Mouse (Mus musculus): ENCODE results near the gene Gpn2. TPM values are rescaled to one million over a fixed set of nuclear protein-coding genes. Genes with fewer than 3 reads are reported as not detected.

Gene Gpn2
- polyA plus RNA-seq, 1 experiment from 2014 or later: 25.9 TPM

DNA sequence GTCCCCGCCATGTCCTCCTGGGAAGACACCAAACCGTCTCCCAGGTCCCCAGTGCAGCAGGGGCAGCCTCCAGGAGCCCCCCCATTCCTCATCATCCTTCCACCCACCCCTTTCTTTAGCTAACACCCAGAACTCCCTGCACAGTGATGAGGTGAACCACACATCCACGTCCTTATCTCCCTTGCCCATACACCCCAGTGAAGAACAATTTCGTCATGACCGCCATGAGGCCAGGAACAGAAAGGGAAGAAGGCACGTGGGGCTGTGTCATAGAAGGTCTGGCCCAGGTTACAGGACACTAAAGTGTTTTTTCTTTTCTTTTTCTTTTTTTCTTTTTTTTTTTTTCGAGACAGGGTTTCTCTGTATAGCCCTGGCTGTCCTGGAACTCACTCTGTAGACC, 40.7 kb downstream of the Gpn2 start:
- H3K4me3 ChIP-seq (ENCODE audit: low read depth, low read length): no peak overlapping the region
- ATAC-seq (ENCODE audit: low FRiP score): no peak
- H3K9ac ChIP-seq (ENCODE audit: low read depth, low read length): no peak overlapping the region
- H3K9me3 ChIP-seq (ENCODE audit: control insufficient read depth, low read length): no peaks in the 10 kb centered on the region
- H3K27me3 ChIP-seq (ENCODE audit: control insufficient read depth, insufficient read depth, low read length): no peaks in the 10 kb centered on the region
- H3K4me2 ChIP-seq (replicated peaks; ENCODE audit: low read depth, low read length): no peak overlapping the region
- H3K4me1 ChIP-seq (replicated peaks; ENCODE audit: control insufficient read depth, insufficient read depth, low read length): no peaks in the 10 kb centered on the region
- DNase-seq (ENCODE audit: low spot score): no peak
- 89% methylated on average over 7 of the region's 7 CpGs for WGBS
- no peak overlapping the region for H3K27ac ChIP-seq (ENCODE audit: low read depth, low read length)
- no peaks in the 10 kb centered on the region for H3K36me3 ChIP-seq (ENCODE audit: control insufficient read depth, insufficient read depth, low read length)

DNA sequence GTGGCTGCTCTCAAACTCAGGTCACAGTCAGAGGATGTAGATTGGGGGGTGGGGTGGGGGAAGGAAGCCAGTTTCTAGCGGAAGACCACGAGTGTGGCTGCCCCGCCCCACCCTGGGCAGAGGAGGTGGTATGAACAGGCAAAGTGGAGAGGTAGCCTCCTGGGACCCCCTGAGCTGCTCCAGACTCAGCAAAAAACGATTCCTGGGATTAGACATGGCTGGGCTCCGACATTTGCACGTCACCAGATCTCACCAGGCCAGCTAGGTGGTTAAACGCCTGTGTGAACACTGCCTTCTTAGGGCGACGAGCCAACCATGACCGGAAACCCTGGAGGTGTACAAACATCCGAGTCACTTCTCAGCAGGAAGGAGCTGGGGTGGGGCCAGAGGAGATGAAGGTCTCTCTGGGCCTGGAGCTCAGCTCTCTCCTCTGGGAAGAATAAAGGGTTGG, 41.5 kb downstream of the Gpn2 start:
- Histone ChIP-seq H3K4me3 (ENCODE audit: low read depth, low read length) (no peak overlapping the region), H3K9ac (ENCODE audit: low read depth, low read length) (no peak overlapping the region), H3K27ac (ENCODE audit: low read depth, low read length) (no peak overlapping the region), H3K27me3 (ENCODE audit: control insufficient read depth, insufficient read depth, low read length) (no peaks in the 10 kb centered on the region), H3K36me3 (ENCODE audit: control insufficient read depth, insufficient read depth, low read length) (no peaks in the 10 kb centered on the region), H3K4me2 (replicated peaks; ENCODE audit: low read depth, low read length) (no peak overlapping the region), H3K9me3 (ENCODE audit: control insufficient read depth, low read length) (no peaks in the 10 kb centered on the region), H3K4me1 (replicated peaks; ENCODE audit: control insufficient read depth, insufficient read depth, low read length) (no peaks in the 10 kb centered on the region)
- DNase-seq (ENCODE audit: low spot score) (no peak), ATAC-seq (ENCODE audit: low FRiP score) (no peak)
- 59% methylated on average over 11 of the region's 11 CpGs for whole genome bisulfite sequencing

GRCm38 (mm10) chr4:133626221-133626620, 42.1 kb downstream of the Gpn2 start:
- ATAC-seq (ENCODE audit: low FRiP score) (no peak), DNase-seq (ENCODE audit: low spot score) (no peak)
- H3K27me3 ChIP-seq (ENCODE audit: control insufficient read depth, insufficient read depth, low read length): no peaks in the 10 kb centered on the region
- H3K27ac ChIP-seq (ENCODE audit: low read depth, low read length): no peak overlapping the region
- no peaks in the 10 kb centered on the region for H3K4me1 ChIP-seq (replicated peaks; ENCODE audit: control insufficient read depth, insufficient read depth, low read length)
- H3K4me2 ChIP-seq (replicated peaks; ENCODE audit: low read depth, low read length): no peak overlapping the region
- no peaks in the 10 kb centered on the region for H3K36me3 ChIP-seq (ENCODE audit: control insufficient read depth, insufficient read depth, low read length)
- no peaks in the 10 kb centered on the region for H3K9me3 ChIP-seq (ENCODE audit: control insufficient read depth, low read length)
- H3K4me3 ChIP-seq (ENCODE audit: low read depth, low read length): no peak overlapping the region
- no peak overlapping the region for H3K9ac ChIP-seq (ENCODE audit: low read depth, low read length)
- WGBS: 29% methylated on average over 5 of the region's 5 CpGs

DNA sequence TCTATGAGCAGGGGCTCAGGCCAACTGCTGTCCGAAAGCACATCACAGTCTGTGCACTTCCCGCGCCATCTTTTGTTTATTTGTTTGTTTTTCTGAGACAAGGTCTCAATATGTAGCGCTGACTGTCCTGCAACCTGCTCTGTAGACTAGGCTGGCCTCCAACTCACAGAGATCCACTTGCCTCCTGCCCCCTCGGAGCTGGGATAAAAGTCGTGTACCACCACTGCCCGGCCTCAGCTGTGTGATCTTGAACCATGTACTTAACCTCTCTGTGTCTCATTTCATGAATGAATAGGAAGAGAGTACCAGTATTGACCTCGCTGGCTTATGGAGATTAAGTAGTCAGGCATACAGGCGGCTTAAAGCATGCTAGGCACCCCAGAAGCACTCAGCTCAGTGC, 42.5 kb downstream of the Gpn2 start:
- Histone ChIP-seq H3K4me3 (ENCODE audit: low read depth, low read length) (no peak overlapping the region), H3K4me2 (replicated peaks; ENCODE audit: low read depth, low read length) (no peak overlapping the region), H3K27ac (ENCODE audit: low read depth, low read length) (no peak overlapping the region), H3K9ac (ENCODE audit: low read depth, low read length) (no peak overlapping the region), H3K4me1 (replicated peaks; ENCODE audit: control insufficient read depth, insufficient read depth, low read length) (0 out of 2 replicates have a peak, but pooled peaks cover 2% of the 10 kb centered on the region), H3K9me3 (ENCODE audit: control insufficient read depth, low read length) (no peaks in the 10 kb centered on the region), H3K27me3 (ENCODE audit: control insufficient read depth, insufficient read depth, low read length) (no peaks in the 10 kb centered on the region), H3K36me3 (ENCODE audit: control insufficient read depth, insufficient read depth, low read length) (no peaks in the 10 kb centered on the region)
- ATAC-seq (ENCODE audit: low FRiP score): no peak
- no peak for DNase-seq (ENCODE audit: low spot score)
- 86% methylated on average over 9 of the region's 9 CpGs for WGBS

DNA sequence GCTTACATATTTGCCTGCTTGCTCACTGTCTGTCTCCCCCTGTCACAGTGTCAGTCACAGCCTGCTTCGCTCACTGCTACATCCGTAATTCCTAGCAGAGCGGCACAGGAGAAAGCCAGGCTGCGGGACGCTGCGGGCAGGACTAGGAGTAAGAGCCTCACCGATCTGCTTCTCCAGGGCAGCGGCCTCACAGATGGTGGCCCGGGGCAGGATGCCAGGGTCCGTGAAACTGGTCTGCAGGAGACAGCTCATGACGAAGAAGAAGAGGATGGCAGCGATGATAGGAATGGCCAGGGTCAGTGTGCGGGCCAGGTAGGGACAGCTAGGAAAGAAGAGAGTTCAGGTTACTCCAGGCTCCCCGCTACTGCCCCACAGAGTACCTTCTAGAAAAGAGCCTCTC, 42.9 kb downstream of the Gpn2 start:
- ATAC-seq (ENCODE audit: low FRiP score): no peak
- Histone ChIP-seq H3K4me1 (replicated peaks; ENCODE audit: control insufficient read depth, insufficient read depth, low read length) (peaks cover 4% of the 10 kb centered on the region; the same call in 1 of the 2 replicates), H3K27ac (ENCODE audit: low read depth, low read length) (no peak overlapping the region), H3K4me3 (ENCODE audit: low read depth, low read length) (no peak overlapping the region), H3K36me3 (ENCODE audit: control insufficient read depth, insufficient read depth, low read length) (no peaks in the 10 kb centered on the region), H3K9me3 (ENCODE audit: control insufficient read depth, low read length) (no peaks in the 10 kb centered on the region), H3K27me3 (ENCODE audit: control insufficient read depth, insufficient read depth, low read length) (no peaks in the 10 kb centered on the region), H3K9ac (ENCODE audit: low read depth, low read length) (no peak overlapping the region), H3K4me2 (replicated peaks; ENCODE audit: low read depth, low read length) (no peak overlapping the region)
- WGBS: 94% methylated on average over 14 of the region's 14 CpGs
- no peak for DNase-seq (ENCODE audit: low spot score)

DNA sequence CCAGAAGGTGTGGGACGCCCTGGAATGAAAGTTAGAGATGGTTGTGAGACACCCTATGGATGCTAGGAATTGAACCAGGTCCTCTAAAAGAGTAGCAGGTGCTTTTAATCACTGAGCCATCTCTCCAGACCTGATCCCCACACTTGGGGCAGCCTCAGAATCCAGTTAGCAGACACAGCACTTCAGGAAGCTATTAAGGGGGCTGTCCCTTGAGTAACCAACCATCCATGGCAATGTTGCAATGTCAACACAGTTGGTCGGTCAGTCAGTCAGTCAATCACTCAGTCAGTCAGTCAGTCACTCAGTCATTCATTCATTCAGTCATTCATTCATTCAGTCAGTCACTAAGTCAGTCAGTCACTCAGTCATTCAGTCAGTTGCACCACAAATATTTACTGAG, 44.4 kb downstream of the Gpn2 start:
- no peaks in the 10 kb centered on the region for H3K27me3 ChIP-seq (ENCODE audit: control insufficient read depth, insufficient read depth, low read length)
- H3K9me3 ChIP-seq (ENCODE audit: control insufficient read depth, low read length): no peaks in the 10 kb centered on the region
- DNase-seq (ENCODE audit: low spot score): no peak
- 81% methylated on average over 2 of the region's 2 CpGs for WGBS
- peaks cover 9% of the 10 kb centered on the region; the same call in 1 of the 2 replicates for H3K4me1 ChIP-seq (replicated peaks; ENCODE audit: control insufficient read depth, insufficient read depth, low read length)
- no peak overlapping the region for H3K27ac ChIP-seq (ENCODE audit: low read depth, low read length)
- no peak for ATAC-seq (ENCODE audit: low FRiP score)
- H3K36me3 ChIP-seq (ENCODE audit: control insufficient read depth, insufficient read depth, low read length): no peaks in the 10 kb centered on the region
- H3K9ac ChIP-seq (ENCODE audit: low read depth, low read length): no peak overlapping the region
- H3K4me2 ChIP-seq (replicated peaks; ENCODE audit: low read depth, low read length): no peak overlapping the region
- H3K4me3 ChIP-seq (ENCODE audit: low read depth, low read length): no peak overlapping the region

GRCm38 (mm10) chr4:133629191-133629590, 45.0 kb downstream of the Gpn2 start:
- no peaks in the 10 kb centered on the region for H3K36me3 ChIP-seq (ENCODE audit: control insufficient read depth, insufficient read depth, low read length)
- 90% methylated on average over 7 of the region's 7 CpGs for WGBS
- DNase-seq (ENCODE audit: low spot score) (no peak), ATAC-seq (ENCODE audit: low FRiP score) (no peak)
- H3K27me3 ChIP-seq (ENCODE audit: control insufficient read depth, insufficient read depth, low read length): no peaks in the 10 kb centered on the region
- H3K4me2 ChIP-seq (replicated peaks; ENCODE audit: low read depth, low read length): no peak overlapping the region
- no peak overlapping the region for H3K27ac ChIP-seq (ENCODE audit: low read depth, low read length)
- H3K9me3 ChIP-seq (ENCODE audit: control insufficient read depth, low read length): no peaks in the 10 kb centered on the region
- no peak overlapping the region for H3K9ac ChIP-seq (ENCODE audit: low read depth, low read length)
- H3K4me3 ChIP-seq (ENCODE audit: low read depth, low read length): no peak overlapping the region
- H3K4me1 ChIP-seq (replicated peaks; ENCODE audit: control insufficient read depth, insufficient read depth, low read length): peaks cover 9% of the 10 kb centered on the region; the same call in 1 of the 2 replicates

DNA sequence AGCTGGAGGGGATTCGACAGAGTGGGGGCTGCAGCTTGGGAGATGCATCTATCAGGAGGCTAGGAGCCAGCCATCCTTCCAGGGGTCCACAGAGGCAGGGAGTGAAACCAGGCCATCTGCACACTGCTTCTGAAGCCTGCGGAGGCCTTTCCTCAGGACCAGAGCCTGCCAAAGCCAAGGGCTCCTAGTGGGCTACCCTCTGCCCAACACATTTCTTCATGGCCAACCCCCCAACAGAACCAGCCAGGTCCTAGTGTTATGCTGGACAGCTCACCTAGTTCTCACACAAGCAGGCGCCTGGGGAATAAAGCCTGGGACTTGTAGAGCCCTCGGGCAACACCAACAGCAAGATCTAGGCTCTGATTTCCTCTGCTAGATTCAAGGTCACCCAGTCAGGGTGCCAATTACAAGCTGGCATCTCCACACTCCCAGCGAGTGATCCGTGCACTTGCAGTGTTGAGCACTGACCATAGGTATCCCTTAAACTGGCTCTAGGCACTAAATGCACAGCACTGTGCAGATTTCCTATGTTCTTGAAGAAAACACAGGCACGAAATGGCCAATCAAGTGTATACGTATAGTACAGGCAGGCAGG, 46.3 kb downstream of the Gpn2 start:
- no peak for ATAC-seq (ENCODE audit: low FRiP score)
- Histone ChIP-seq H3K27me3 (ENCODE audit: control insufficient read depth, insufficient read depth, low read length) (no peaks in the 10 kb centered on the region), H3K4me1 (replicated peaks; ENCODE audit: control insufficient read depth, insufficient read depth, low read length) (peaks cover 9% of the 10 kb centered on the region; the same call in 1 of the 2 replicates), H3K4me3 (ENCODE audit: low read depth, low read length) (no peak overlapping the region), H3K4me2 (replicated peaks; ENCODE audit: low read depth, low read length) (no peak overlapping the region), H3K9me3 (ENCODE audit: control insufficient read depth, low read length) (no peaks in the 10 kb centered on the region), H3K27ac (ENCODE audit: low read depth, low read length) (no peak overlapping the region), H3K9ac (ENCODE audit: low read depth, low read length) (no peak overlapping the region), H3K36me3 (ENCODE audit: control insufficient read depth, insufficient read depth, low read length) (no peaks in the 10 kb centered on the region)
- DNase-seq (ENCODE audit: low spot score): no peak
- 94% methylated on average over 8 of the region's 8 CpGs for WGBS

- no peak for ATAC-seq (ENCODE audit: low FRiP score)
- H3K36me3 ChIP-seq (ENCODE audit: control insufficient read depth, insufficient read depth, low read length): no peaks in the 10 kb centered on the region
- H3K27ac ChIP-seq (ENCODE audit: low read depth, low read length): no peak overlapping the region
- WGBS: 85% methylated on average over 14 of the region's 14 CpGs
- H3K27me3 ChIP-seq (ENCODE audit: control insufficient read depth, insufficient read depth, low read length): no peaks in the 10 kb centered on the region
- no peaks in the 10 kb centered on the region for H3K9me3 ChIP-seq (ENCODE audit: control insufficient read depth, low read length)
- no peak overlapping the region for H3K9ac ChIP-seq (ENCODE audit: low read depth, low read length)
- H3K4me1 ChIP-seq (replicated peaks; ENCODE audit: control insufficient read depth, insufficient read depth, low read length): peaks cover 9% of the 10 kb centered on the region; the same call in 1 of the 2 replicates
- H3K4me2 ChIP-seq (replicated peaks; ENCODE audit: low read depth, low read length): no peak overlapping the region
- no peak for DNase-seq (ENCODE audit: low spot score)
- no peak overlapping the region for H3K4me3 ChIP-seq (ENCODE audit: low read depth, low read length)
Observed at GRCm38 (mm10) chr4:133631071-133631768, 47.1 kb downstream of the Gpn2 start.

All from hindbrain, embryonic 11.5 days (tissue).